Mouse (Mus musculus) effector memory CD4-positive, alpha-beta T cell, adult 5 months (primary cell): ENCODE measurements around the gene Hist1h2an. TPM values are rescaled to one million over a fixed set of nuclear protein-coding genes. Genes with fewer than 3 reads are reported as not detected.

ENCODE experiments used
- polyA plus RNA-seq: library from polyadenylated mRNA; unstranded; fragments of 100-300 nt; shearing (Covaris generic); gene quantifications from one replicate; pipeline ENCODE4 v1.2.1, GENCODE M21; 2017

The Hist1h2an gene
- not detected for polyA plus RNA-seq

GRCm38 (mm10) chr13:21786899-21787629, at the start of gene Hist1h2an, which contains the start of gene Hist1h2bp:
Gene Hist1h2an (minus strand): TSS chr13:21787218.
Gene Hist1h2bp (plus strand): TSS chr13:21787461.

GRCm38 (mm10) chr13:21833461-21833860, 46.4 kb upstream of the Hist1h2an start, which contains the start of the genes Hist1h2ap and Hist1h2br:
Gene Hist1h2ap (minus strand): TSS chr13:21833507.
Gene Hist1h2br (plus strand): TSS chr13:21833743.

GRCm38 (mm10) chr13:21831418-21832394, 44.7 kb upstream of the Hist1h2an start, which contains the start of gene Hist1h4n:
Gene Hist1h4n (minus strand): TSS chr13:21832196.

DNA sequence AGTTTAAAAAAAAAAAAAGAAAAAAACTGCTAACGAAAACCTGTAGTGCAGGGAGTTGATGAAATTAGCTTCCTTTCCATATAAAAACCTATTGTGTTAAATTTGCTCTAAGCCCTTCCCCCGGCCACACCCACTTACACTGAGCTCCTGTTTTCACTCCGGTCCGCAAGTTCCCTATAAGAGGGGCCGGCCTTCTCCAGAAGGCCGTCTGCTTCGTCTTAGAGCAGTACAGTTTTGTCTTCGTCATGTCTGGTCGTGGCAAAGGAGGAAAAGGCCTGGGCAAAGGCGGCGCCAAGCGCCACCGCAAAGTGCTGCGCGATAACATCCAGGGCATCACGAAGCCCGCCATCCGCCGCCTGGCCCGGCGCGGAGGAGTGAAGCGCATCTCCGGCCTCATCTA, 24.5 kb upstream of the Hist1h2an start, which contains the start of gene Hist1h4m:
Hist1h4m (plus strand) TSS at position 208 of the 400 bp plus-strand sequence.

GRCm38 (mm10) chr13:21810073-21810472, 23.1 kb upstream of the Hist1h2an start, which contains the start of the genes Hist1h2bq and Hist1h2ao:
Gene Hist1h2bq (minus strand): TSS chr13:21810197.
Gene Hist1h2ao (plus strand): TSS chr13:21810465.

DNA sequence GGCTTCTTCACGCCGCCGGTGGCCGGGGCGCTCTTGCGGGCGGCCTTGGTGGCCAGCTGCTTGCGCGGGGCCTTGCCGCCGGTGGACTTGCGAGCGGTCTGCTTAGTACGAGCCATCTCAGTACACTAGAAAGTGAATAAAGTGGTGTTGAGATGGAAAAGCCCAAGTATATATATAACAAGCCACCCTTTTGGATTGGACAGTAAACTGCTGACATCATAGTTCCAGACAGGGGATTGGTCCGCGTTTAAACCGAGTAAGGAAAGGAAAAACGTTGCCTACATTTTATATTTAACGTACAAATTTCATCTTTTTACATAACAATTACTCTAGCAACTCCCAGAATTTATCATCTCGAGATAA, 3.8 kb downstream of the Hist1h2an start, which contains the start of gene Hist1h3i:
Hist1h3i (minus strand) TSS at position 116 of the 363 bp plus-strand sequence.

DNA sequence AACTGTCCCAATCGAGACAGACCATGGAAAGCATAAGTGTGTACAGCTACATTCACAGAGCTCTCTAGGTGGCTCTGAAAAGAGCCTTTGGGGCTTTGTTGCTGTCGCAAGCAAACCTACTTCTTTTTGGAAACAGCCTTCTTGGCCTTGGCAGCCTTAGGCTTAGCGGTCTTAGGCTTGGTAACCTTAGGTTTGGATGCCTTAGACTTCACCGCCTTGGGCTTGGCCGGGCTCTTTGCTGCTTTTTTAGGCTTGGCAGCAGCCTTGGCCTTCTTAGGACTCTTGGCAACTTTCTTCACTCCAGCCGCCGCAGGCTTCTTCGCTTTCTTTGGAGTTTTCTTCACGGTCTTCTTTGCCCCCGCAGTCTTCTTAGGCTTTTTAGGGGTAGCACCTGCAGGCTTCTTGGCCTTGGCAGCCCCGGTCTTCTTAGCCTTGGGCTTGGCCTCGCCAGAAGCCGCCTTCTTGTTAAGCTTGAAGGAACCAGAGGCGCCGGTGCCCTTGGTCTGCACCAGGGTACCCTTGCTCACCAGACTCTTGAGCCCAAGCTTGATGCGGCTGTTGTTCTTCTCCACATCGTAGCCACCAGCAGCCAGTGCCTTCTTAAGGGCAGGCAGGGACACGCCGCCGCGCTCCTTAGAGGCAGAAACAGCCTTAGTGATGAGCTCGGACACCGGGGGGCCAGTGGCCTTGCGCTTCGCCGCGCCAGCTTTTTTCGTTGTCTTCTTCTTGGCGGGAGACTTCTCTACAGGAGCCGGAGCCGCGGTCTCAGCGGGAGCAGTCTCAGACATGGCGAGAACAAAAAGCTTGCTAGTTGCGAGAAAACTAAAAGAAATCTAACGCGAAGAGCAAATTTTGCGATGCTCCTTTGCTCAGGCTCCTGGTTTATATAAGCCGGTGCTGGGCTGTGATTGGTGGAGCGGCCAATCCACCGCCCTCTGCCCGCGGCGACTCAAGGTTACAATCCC, 7.0 kb downstream of the Hist1h2an start, which contains the start of gene Hist1h1b:
Hist1h1b (minus strand) TSS at position 859 of the 965 bp plus-strand sequence.

DNA sequence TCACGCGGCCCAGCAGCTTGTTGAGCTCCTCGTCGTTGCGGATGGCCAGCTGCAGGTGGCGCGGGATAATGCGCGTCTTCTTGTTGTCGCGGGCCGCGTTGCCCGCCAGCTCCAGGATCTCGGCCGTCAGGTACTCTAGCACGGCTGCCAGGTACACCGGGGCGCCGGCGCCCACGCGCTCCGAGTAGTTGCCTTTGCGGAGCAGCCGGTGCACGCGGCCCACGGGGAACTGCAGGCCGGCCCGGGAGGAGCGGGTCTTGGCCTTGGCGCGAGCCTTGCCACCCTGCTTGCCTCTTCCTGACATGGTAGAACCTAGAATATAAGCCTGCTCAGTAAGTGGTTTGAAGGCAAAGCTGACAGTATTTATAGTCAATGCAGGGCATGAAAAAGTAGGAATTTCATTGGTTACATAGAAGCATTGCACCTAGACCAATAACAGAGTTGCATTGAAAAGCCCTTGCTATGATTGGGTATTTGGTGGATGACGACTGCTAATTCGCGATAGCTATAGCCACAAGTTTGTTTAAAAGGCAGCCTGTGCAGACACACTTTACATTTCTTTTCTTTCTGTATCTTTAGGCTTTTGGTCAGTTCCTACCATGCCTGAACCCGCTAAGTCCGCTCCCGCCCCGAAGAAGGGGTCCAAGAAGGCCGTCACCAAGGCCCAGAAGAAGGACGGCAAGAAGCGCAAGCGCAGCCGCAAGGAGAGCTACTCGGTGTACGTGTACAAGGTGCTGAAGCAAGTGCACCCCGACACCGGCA, 33.3 kb downstream of the Hist1h2an start, which contains the start of the genes Hist1h2ak and Hist1h2bn:
Hist1h2ak (minus strand) TSS at position 304 of the 762 bp plus-strand sequence.
Hist1h2bn (plus strand) TSS at position 600 of the 762 bp plus-strand sequence.

DNA sequence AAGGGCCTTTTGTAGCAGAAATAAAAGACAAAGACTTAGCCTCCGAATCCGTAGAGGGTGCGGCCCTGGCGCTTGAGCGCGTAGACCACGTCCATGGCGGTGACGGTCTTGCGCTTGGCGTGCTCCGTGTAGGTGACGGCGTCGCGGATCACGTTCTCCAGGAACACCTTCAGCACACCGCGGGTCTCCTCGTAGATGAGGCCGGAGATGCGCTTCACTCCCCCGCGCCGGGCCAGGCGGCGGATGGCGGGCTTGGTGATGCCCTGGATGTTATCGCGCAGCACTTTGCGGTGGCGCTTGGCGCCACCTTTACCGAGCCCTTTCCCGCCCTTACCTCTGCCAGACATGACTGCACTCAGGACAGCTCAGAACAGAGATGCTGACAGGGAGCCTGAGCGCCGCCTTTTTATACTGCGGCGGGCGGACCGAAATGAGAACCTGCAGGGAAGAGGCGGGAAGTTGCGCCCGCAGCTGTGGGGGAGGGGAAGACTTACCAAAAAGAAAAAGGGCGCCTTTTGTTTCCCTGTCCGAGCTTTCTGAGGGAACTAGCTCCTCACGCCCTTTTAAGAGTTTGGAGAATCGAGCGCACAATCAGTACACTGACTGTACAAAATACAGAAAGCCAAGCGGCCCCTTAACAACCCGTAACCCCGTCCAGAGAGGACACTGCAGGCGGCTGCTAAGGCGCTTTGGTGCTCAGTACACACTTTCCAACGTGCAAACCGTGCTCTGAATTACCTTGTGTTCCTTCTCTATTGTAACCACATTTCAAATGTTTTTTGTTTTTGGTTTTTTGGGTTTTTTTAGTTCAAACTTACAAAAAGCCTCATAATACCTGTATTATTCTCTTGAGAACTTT, 36.6 kb downstream of the Hist1h2an start, which contains the start of gene Hist1h4k:
Hist1h4k (minus strand) TSS at position 347 of the 859 bp plus-strand sequence.

Other genes starting within 250 kb of the Hist1h2an start
- gene Olfr1366, start 244.4 kb downstream of the Hist1h2an start, polyA plus RNA-seq = not detected
- gene Olfr1535, start 227.3 kb downstream of the Hist1h2an start, polyA plus RNA-seq = not detected
- not detected for gene Olfr1364, start 205.5 kb downstream of the Hist1h2an start, polyA plus RNA-seq
- not detected for gene Olfr1362, start 173.2 kb downstream of the Hist1h2an start, polyA plus RNA-seq
- gene Olfr11, start 144.7 kb downstream of the Hist1h2an start, polyA plus RNA-seq = not detected
- gene Olfr1361, start 123.8 kb downstream of the Hist1h2an start, polyA plus RNA-seq = not detected
- not detected for gene Olfr1360, start 109.8 kb downstream of the Hist1h2an start, polyA plus RNA-seq
- not detected for gene Olfr1359, start 89.1 kb downstream of the Hist1h2an start, polyA plus RNA-seq
- not detected for gene Hist1h2bl, start 71.1 kb downstream of the Hist1h2an start, polyA plus RNA-seq
- not detected for gene Hist1h2ai, start 70.8 kb downstream of the Hist1h2an start, polyA plus RNA-seq
- not detected for gene Hist1h3h, start 69.6 kb downstream of the Hist1h2an start, polyA plus RNA-seq
- gene Hist1h2bm, start 65.2 kb downstream of the Hist1h2an start, polyA plus RNA-seq = not detected
- not detected for gene Hist1h4j, start 52.2 kb downstream of the Hist1h2an start, polyA plus RNA-seq
- gene Hist1h4k, start 36.7 kb downstream of the Hist1h2an start, polyA plus RNA-seq = not detected
- not detected for gene Hist1h2ak, start 33.4 kb downstream of the Hist1h2an start, polyA plus RNA-seq
- 1.1 TPM for gene Hist1h2bn, start 33.1 kb downstream of the Hist1h2an start, polyA plus RNA-seq
- 0.70 TPM for gene Hist1h1b, start 6.6 kb downstream of the Hist1h2an start, polyA plus RNA-seq
- 2.5 TPM for gene Hist1h3i, start 3.8 kb downstream of the Hist1h2an start, polyA plus RNA-seq
- not detected for gene Hist1h2bp, start 243 bp upstream of the Hist1h2an start, polyA plus RNA-seq
- gene Hist1h2bq, start 23.0 kb upstream of the Hist1h2an start, polyA plus RNA-seq = 4.2 TPM
- 3.7 TPM for gene Hist1h2ao, start 23.2 kb upstream of the Hist1h2an start, polyA plus RNA-seq
- 31.4 TPM for gene Hist1h4m, start 24.5 kb upstream of the Hist1h2an start, polyA plus RNA-seq
- gene Hist1h4n, start 45.0 kb upstream of the Hist1h2an start, polyA plus RNA-seq = 21.6 TPM
- 37.5 TPM for gene Hist1h2ap, start 46.3 kb upstream of the Hist1h2an start, polyA plus RNA-seq
- 3.9 TPM for gene Hist1h2br, start 46.5 kb upstream of the Hist1h2an start, polyA plus RNA-seq
- 0.39 TPM for gene Zfp184, start 157.9 kb upstream of the Hist1h2an start, polyA plus RNA-seq
- not detected for gene Pom121l2, start 194.0 kb upstream of the Hist1h2an start, polyA plus RNA-seq
- 1.3 TPM for gene Prss16, start 222.5 kb upstream of the Hist1h2an start, polyA plus RNA-seq
- 6.2 TPM for gene Hist1h2ah, start 248.3 kb upstream of the Hist1h2an start, polyA plus RNA-seq
- gene Hist1h2bk, start 248.7 kb upstream of the Hist1h2an start, polyA plus RNA-seq = not detected